Mouse (Mus musculus) adrenal gland (tissue): Measurements from ENCODE around the gene Prkaa2.

Source experiments
- intact Hi-C: fragments of 180-260 bp; cut with DNase I; formaldehyde crosslinking; loops from one replicate; pipeline ENCODE4 v1.15.1; 2025
- long read RNA-seq, 2 experiments: library from polyadenylated mRNA; unstranded; transcript quantifications; one replicate each; pipeline ENCODE4 v2.0.0; 2020; ENCODE audit warnings: borderline replicate concordance in 1 of 2; ENCODE audit not compliant: insufficient replicate concordance in 1 of 2

The Prkaa2 gene
- long read RNA-seq, experiment 1, full-length matches to known transcripts, result 1 of 1 reads
- long read RNA-seq, experiment 1, partial matches to known transcripts, result 0 of 1 reads
- long read RNA-seq, experiment 1, other reads (novel, unspliced or antisense), result 0 of 1 reads
- long read RNA-seq, experiment 2, result 0 reads

DNA sequence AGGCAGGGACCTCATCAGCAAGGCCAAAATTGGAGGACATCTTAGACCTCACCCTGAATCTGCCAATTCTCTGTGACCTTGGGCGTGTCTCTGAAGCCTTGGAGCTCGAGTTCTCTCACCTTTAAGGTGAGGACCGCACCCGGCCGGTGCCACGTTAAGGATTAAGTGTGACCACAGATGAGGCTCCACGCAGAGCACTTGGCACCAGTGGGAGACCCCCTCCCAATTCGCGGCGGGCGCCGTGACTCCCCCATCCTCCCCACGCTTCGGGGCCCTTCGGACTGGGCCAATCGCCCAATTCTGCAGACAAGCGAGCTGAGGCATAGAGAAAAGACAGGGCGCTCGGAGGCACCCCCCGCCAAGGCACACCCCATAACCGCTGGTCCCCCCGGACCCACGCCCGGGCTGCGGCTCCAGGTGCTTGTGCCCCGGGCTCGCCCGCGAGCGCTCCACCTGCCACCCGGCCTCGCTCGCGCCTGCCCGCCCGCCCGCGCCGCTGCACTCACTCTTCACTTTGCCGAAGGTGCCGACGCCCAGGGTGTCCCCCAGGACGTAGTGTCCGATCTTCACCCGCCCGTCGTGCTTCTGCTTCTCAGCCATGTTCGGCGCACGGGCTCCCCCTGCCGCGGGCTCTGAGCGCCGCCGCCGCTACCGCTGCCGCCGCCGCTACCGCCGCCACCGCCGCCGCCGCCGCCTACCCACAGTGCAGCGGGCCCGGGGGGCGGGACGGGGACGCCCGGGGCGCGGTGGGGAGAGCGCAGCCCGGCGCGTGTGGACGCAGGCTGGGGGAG is at the start of gene Prkaa2:
Gene Prkaa2, minus strand, starts transcription at position 692 of the 791 bp plus-strand sequence.
- intact Hi-C loops, result no loop called here

DNA sequence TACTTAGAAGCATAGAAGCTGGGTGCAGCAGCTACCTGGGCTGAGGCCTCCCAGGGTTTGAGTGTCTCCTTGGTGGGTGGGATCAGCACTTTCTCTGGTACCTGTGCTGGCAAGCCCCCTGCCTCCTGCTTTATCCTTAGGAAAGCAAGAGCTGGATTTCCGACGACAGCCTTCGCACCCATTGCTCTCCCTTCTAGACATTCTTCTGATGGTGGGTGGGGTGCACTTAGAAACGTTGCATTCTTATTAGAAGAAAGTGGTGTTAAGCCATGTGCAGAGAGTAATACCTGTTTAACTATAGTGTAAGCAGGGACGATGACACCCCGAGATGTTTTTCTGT is 49.8 kb upstream of the Prkaa2 start:
- intact Hi-C loops, result loop anchor here (5.0 to 10.0 kb wide), 5 partner anchors 53 to 935 kb away; no protein-coding TSS in a partner anchor

DNA sequence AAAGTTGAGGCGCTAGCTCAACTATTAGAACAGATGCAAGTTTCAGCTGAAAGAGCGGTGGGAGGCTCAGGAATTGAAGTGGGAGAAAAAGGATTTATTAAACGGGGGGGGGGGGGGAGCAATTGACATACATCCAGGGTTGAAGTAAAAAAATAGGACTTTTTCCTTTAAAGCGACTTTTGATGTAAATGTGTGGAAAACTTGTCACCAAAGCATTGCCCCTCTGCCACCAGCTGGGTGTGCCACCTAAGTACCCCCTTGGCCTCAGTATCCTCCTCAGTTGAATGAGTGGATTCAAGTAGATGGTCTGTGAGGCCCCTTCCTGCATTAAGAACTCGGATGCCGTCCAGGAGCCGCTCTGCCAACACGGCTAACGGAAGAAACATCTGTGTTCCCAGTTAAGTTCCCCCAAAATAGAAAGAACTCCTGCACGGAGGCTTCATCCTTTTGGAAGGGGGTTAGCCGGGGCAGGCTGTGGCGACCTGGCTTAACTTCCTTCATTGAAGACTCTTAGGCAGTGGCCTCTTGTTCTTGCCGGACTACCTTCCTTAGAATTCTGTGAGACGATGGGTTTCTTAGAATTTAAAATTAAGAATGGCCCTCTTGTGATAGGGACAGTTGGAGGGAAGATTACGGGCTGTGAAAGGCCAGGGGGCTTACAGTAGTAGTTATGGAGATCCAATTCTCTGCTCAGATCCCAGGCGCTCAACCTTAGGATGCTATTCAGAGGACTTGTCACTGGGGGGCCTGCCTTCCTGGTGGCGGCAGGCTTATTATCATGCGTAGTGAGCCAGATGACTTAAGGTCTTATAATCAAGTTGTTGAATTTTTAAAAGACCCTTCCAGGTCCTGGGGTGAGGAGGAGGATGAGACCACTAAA is 49.2 kb upstream of the Prkaa2 start:
- intact Hi-C loops, result loop anchor here (5.0 to 10.0 kb wide), 5 partner anchors 53 to 936 kb away; no protein-coding TSS in a partner anchor

DNA sequence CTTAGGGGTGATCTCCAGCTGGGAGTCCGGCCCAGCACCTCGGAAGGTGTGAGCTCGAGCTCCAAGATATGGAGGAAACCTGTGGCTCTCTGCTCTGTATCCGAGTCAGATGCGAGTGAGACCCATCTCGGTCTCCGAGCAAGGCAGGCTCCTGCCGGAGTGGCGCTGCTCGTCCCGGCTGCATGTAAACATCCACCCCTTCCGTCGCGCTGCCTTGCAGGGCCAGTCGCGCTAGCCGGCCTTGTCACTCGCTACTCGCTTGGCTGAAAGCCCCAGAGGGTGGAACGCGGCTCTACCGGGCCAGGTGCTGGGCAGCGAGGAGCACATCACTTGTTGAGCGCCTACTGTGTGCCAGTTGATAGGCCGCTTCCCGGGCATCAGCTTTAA is 48.5 kb upstream of the Prkaa2 start:
- intact Hi-C loops, result loop anchor here (5.0 to 10.0 kb wide), 5 partner anchors 54 to 937 kb away; no protein-coding TSS in a partner anchor

DNA sequence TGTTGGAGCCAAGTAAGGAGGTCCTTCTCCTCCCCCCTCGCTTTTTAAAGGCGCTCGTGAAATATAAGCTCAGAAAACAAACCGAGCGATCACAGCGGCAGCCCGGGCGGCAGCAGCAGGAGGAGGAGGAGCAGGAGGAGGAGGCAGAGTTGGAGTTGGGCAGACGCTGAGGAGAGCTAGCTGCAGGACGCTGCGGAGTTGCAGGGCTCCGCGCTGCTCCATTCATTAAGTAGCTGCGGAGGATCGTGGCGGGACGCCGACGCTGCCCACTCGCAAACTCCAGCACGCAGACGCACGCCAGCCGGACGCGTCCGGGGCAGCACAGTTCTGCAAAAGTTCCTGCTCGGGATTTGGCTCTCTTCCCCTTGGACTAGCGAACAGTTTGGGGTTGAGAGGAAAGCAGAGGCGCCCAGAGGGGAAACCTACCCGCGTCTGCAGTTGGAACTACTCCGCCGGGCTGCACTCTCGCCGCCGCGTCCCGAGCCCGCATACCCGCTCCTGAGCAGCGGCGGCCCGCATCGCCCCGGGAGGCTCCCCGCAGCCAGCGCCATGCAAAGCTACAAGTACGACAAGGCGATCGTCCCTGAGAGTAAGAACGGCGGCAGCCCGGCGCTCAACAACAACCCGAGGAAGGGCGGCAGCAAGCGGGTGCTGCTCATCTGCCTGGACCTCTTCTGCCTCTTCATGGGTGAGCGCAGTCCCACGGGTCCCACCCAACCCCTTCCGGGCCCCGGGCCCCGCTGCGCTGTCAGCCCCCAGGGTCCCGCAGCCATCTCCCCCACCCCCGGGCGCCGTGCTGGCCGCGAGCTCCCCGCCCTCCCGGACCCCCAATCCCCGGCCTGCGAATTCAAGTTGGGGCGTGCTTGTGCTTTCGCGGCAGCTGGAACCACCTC is 47.8 kb upstream of the Prkaa2 start, which contains the start of gene Plpp3:
Gene Plpp3, plus strand, starts transcription at position 72 of the 893 bp plus-strand sequence.
- intact Hi-C loops, result loop anchor here (5.0 to 10.0 kb wide), 5 partner anchors 55 to 937 kb away; no protein-coding TSS in a partner anchor

DNA sequence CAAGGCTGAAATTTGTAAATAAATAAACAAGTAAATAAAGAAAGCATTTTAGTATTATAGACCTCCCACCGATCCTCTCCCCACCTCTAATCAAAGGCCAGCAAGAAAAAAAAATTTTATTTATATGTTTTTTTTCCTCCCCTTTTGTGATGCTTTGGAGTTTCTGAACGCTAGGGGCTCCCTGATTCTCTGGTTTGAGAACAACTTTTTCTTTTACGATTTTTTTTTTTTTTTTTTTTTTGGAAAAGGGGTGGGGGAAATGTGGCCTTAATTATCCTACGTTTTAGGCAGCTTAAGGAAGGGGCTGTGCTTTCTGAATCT is 47.2 kb upstream of the Prkaa2 start:
- intact Hi-C loops, result loop anchor here (5.0 to 10.0 kb wide), 5 partner anchors 55 to 938 kb away; no protein-coding TSS in a partner anchor

DNA sequence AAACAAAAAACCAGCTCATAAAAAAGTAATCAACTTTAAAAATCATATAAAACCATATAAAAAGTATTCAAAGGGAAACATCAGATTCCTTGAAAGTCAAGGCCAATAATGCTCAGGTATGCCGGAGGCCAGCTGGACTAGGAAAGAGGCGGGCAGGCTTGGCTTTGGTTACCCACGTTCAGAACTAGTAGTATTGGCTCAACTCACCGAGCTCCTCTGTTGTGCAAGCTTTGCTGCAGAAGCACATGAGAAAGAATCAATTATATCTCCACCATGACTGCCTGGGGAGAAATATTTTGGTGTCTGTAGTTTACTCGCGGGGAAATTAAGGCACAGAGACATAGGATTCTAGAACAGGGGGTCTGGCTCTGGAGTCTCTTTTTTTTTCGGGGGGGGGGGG is 46.6 kb upstream of the Prkaa2 start:
- intact Hi-C loops, result loop anchor here (5.0 to 10.0 kb wide), 5 partner anchors 56 to 939 kb away; no protein-coding TSS in a partner anchor

DNA sequence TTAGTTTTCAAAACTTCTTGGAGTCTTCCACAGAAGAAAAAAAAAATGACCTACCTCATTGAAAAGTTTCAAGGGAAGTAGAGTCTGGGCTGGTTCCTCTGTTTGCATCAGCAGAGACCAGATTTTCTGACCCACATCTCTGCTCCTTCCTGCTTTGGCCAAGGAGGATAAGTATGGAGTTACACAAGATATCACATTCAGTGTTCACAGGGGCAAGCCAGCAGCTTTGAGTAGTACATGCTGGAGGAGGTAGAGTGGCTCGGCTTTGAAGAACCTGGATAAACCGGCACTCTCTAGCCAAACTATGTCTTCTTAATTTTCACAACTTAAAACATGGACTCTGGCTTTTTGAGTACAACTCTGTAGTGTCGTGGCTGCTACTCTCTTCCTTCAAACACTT is 43.5 kb upstream of the Prkaa2 start:
- intact Hi-C loops, result loop anchor here (5.0 to 10.0 kb wide), 5 partner anchors 272 to 942 kb away; no protein-coding TSS in a partner anchor

DNA sequence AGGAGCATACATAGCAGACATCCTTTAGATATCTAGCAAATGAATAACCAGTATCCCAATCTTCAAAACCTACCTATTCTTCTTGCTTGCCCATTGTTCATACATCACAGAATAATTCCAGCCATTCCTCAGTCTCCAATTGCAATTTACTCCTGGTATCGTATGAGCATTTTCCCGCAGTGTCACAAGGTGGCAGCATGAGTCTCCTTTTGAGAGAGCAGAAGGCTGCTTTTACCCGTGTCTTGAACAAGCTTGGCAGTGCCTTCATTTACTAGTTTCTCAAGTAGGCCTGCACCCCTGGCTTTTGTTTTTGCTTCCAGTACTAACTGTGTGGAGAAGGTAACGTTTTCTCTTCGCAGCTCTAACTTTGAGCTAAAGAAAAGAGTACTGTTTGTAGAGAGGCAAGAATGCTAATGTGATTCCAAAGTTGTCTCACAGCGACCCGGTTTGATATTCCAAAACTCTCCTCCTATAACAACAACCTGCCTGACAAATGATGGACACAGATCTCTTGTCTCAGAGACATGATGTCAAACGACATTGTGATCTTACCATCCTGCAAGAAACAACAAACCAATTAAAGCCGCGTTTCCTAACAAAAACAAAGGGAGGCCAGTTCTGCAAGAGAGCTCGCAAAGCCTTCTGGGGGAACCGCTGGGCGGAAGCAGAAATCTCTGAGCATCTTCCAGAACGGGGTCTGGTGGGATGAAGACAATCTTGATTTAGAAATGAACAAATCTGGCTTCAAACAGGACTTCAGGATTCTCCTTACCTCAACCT is 42.4 kb upstream of the Prkaa2 start:
- intact Hi-C loops, result loop anchor here (2.0 to 10.0 kb wide), 6 partner anchors 273 to 1073 kb away; no protein-coding TSS in a partner anchor

DNA sequence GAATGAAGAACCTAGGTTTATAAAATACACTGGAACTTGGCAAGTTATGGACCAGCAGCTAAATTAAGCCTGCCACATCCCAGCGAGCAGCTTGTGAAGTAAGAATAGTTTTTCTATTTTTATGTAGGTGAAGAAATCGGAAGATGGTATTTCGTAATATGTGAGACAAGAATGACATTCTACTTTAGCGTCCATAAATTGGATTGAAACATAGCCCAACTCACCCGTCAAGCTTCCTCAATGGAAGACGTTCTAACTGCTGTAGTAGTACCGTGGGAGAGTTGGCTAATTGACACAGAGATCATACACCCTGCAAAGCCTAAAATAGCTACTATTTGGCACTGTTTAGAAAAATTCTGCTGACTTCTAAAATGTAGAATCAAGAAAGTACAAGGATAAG is 39.8 kb upstream of the Prkaa2 start:
- intact Hi-C loops, result no loop called here

DNA sequence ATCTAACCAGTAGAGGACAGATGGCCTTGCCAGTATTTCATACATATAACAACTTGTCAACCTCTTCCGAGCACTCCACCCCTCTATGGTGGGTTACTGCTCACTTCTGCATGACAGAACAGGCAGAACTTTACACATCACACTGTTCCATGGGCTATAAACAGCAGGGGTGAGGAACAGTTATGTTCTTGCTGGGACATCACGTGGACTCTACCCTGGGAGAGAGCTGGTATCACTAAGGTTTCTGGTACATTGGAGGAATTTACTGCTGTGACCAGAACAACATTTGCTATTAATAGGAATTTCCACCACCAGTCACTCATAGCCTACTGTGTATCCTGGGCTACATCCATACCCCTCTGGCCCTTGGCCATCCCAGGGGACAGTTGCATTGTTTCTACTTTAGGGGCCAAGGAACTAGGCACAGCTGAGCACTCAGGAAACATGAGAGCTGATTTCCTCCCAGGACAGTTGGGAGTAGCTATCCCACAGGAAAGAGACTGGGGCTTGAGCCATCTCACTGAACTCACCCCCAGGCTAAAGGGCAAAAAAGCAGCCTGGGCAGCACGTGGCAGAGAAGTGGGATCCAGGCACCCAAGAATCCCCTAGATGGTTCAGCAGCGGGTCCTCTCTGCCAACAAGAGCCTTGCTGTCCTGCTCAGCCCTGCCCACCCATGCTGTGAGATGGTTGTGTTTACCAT is 23.8 kb upstream of the Prkaa2 start:
- intact Hi-C loops, result no loop called here

DNA sequence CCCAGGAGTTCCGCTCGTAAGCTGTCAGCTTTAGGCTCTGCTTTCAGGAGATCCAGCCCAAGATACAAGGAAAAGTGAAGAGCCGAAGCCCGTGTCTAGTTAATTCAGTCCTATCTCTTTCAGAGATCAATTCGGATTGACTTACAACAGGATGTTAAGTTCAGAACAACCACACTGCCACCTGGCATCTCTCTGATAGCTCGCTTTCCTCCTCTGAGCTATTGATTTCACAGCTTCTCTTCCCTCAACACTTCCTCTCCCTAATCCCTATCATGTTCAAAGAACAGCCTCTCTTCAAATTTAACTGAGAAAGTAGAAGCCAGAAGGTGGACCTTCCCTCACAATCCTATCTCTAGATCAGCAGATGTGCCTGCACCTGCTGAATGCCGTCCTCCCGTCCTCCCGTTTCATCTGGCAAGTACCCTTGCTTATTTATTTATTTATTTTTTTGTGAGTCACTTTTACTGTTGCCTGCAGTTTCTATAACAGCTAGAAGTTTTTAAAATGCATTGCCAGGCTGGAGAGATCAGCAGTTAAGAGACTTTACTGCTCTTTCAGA is 22.1 kb upstream of the Prkaa2 start:
- intact Hi-C loops, result no loop called here

DNA sequence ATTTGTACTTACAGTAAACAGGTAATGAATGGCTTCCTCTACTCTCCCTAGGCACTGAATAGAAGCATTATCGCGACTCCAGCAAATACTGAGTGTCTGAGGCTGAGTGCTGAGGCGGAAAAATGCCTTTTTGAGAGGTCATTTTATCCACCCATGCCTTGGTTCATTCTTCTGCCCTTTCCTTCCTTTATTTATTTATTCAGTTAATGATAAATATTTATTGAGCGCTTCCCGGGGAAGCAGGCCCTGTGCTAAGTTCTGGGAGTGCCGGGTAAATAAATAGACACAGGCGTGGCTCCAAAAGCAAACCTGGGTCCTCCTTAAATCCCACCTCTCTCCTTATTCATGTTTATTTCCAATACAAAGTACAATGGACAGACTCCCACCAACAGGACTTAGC is 19.5 kb upstream of the Prkaa2 start:
- intact Hi-C loops, result loop anchor here (10.0 kb wide), 1 partner anchor 54 kb away; no protein-coding TSS in a partner anchor

DNA sequence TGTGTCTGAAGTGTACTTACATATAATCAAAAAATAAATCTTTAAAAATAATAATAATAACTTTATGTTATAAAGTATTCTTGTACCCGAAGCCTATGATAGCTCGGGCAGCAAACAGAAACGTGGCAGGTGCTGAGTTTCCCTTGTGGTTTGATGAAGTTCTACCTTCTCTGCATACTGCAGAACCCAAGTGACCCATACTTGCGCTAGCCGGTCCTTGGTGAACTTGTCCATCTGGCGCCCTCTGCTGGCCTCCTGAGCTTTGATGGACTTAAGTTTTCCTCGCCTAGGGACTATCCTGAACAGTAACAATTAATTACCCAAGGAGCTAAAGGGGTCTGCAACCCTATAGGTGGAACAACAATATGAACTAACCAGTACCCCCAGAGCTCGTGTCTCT is 12.7 kb upstream of the Prkaa2 start:
- intact Hi-C loops, result loop anchor here (2.0 to 10.0 kb wide), 2 partner anchors 48 to 212 kb away; no protein-coding TSS in a partner anchor

DNA sequence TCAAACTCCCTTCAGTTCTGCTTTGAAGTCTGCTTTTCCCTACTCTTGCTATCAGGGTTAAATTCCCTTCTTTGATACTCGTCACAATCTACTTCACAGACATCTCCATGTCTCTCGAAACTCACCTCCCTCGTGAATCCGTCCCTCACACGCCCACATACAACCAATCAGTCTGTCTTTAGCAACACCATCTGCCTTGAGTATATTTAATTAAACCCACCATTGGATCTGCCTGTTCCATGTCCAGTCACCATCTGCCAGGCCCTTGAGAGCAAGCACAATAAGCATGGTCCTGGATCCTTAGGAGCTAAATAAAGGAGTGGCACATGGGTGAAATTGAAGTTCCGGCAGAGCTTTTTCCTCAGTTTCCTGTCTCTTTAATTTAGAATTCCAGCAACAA is 11.4 kb upstream of the Prkaa2 start:
- intact Hi-C loops, result loop anchor here (10.0 kb wide), 1 partner anchor 46 kb away; no protein-coding TSS in a partner anchor

DNA sequence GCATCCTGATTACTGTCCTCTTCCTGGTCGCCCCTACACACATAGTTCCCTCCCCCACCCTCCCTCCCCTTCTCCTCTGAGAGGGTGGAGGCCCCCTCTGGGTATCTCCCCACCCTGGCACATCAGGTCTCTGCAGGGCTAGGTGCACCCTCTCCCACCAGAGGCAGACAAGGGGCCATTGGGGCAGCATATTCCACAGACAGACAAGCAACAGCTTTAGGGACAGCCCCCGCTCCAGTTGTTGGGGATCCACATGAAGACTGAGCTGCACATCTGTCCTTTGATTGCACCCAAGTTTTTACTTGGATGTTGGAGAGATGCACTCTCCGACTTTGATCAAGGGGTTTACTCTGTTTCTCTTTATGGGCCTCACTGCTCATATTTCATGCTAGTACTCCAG is 3.8 kb upstream of the Prkaa2 start:
- intact Hi-C loops, result no loop called here

DNA sequence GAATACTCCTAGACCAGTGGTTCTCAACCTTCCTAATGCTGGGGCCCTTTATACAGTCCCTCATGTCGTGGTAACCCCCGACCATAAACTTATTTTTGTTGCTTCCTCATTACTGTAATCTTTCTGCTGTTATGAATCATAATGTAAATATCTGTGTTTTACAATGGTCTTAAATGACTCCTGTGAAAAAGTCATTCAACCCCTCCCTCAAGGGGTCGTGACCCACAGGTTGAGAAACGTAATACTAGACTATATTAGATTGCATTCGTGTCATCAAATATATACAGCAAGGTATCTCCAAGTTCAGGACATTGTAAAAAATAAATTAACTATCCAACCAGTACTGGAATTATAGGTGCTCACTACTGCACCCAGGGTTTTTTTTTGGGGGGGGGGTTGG is 3.4 kb upstream of the Prkaa2 start:
- intact Hi-C loops, result no loop called here

DNA sequence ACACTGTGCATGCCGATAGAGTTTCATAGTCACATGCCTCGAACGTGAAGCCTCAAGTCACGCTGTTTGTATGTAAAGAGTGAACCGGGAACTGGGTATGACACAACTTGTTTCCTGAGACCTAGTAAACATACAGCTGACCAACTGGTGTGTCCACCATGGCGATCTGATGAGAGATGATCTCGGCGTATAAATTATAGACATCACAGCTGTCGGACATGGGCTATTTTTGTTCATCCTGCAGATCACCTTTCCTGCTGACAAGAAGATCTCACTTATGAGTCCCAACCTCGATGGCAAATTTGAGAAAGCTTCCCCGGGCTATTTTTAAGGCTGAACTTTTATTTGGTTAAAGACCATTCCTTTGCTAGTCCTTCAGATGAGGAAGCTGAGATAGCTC is 2.1 kb upstream of the Prkaa2 start:
- intact Hi-C loops, result no loop called here

DNA sequence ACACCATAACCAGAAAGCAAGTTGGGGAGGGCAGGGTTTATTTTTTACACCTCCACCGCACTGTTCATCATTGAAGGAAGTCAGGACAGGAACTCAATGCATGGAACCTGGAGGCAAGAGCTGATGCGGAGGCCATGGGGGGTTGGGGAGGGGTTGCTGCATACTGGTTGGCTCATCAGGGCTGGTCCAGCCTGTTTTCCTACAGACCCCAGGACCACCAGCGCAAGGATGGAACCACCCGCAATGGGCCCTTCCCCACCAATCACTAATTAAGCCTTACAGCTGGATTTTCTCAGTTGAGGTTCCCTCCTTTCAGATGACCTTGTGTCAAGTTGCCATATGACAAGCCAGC is 970 bp upstream of the Prkaa2 start:
- intact Hi-C loops, result no loop called here
